Mouse (Mus musculus) layer of hippocampus, adult 11-12 months (tissue): Measurements from ENCODE around the gene Med29.
"Not testable (repeated sequence)": the region's sequence is repeated elsewhere in the genome, so short reads cannot be mapped to it uniquely, and the experiment has no call there.

ENCODE experiments used
- DNase-seq: peaks from one replicate; pipeline ENCODE4 v3.0.0; 2022; ENCODE audit warnings: low spot score

Med29 gene

DNA sequence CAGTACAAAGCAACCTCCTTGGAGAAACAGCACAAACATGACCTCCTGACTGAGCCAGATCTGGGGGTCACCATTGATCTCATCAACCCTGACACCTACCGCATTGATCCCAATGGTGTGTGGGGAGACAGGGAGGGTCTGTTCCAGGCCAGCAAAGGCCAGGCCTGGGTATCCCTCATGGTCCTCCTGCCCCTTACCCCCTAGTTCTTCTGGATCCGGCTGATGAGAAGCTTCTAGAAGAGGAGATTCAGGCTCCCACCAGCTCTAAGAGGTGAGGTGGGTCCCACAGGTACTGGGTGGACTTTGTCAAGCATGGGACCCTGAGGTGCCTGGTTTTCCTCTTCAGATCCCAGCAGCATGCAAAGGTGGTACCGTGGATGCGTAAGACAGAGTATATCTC, 2.9 kb upstream of the Med29 start:
- DNase-seq = no peak

DNA sequence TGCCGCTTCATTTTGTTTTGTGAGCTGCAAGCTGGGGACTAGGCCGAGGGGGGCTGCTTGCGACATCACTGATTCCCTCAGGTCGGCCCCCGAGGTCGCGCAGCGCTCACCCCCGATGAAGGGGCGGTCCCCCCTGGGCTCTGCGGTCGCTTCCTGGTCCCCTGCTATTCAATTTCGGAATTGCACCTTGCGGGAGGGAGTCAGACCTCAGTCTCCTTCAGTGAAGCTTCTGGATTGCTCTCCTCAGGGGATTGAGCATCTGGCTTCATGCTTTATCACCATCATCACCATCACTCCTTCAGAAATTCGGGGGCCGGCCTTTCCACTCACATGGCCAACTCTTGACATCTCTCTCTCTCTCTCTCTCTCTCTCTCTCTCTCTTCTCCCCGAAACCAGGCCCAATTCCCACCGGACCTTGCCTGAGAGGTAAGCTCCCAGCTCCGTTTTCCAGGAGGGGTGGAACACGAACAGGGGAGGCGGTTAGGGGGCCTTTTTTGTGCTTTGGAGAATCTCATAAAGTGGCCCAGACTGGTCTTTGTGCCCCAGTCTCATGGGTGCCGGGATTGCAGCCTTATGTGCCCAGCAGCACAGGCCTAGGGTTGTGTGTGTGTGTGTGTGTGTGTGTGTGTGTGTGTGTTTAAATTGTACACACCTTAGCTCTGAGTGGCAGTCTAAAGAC, 904 bp upstream of the Med29 start:
- DNase-seq = no peak

DNA sequence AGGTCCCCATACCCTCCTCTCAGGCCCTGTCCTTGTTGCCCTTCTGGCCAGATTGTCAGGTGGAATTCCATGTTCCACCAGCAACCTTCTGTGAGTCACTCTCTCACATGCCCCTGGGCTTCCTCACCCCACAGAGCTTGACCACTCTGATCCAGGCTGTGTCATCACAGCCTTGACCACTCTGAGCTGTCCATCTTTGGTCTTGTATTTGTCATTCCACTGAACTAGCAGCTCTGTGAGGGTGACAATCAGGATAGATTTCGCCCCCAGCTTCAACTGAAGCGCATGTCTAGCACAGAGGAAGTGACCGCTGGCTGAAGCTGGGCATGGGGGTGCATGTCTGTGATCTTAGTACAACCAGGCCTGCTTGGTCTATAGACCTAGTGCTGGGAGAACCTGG, 2.2 kb downstream of the Med29 start:
- no peak for DNase-seq

DNA sequence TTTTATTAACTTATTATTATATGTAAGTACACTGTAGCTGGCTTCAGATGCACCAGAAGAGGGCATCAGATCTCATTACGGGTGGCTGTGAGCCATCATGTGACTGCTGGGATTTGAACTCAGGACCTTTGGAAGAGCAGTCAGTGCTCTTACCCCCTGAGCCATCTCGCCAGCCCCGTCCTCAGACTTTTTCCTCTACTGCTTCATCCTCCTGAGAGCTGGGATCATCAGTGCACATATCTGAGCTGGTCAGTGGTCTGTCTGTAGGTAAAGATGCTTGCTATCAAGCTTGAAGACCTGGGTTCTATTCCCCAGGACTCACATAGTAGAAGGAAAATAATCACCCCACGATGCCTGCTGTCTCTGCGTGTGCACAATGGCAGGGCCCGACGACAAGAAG, 5.1 kb downstream of the Med29 start:
- DNase-seq = not testable (repeated sequence)

DNA sequence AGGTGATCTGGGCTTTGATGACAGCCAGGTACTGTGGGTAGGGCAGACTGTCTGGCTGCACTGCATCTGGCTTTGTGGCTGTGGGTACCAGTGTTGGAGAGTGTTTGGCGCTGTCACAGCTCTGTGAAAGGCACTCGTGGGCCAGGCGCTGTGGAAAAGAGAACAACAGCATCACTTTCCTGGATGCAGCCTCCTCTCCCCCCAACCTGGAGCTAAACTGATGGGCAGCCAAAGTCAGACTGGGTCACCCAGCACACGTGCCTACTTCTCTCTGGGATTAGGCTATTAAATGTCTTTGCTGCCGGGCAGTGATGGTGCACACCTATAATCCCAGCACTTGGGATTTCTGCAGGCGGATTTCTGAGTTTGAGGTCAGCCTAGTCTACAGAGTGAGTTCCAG, 5.6 kb downstream of the Med29 start:
- DNase-seq = not testable (repeated sequence)

DNA sequence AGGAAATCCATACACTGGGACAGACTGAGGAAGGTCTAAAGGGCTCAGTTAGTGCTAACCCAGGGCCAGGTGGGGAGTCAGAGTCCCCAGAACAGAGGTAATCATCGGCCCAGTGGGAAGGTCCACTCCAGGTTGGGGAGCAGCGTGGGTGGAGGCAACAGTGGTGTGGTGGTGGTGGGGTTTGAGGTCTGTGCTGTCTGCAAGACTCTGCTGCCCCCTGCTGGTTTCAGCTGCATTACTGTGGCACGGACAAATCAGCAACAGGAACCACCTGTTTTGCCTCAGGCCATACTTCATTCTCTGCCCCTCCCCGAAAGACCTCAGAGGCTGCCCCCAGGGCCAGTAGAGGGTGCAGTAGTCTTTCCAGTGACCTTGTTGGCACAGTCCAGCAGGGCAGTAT, 6.0 kb downstream of the Med29 start:
- DNase-seq = peak; percentile 88

DNA sequence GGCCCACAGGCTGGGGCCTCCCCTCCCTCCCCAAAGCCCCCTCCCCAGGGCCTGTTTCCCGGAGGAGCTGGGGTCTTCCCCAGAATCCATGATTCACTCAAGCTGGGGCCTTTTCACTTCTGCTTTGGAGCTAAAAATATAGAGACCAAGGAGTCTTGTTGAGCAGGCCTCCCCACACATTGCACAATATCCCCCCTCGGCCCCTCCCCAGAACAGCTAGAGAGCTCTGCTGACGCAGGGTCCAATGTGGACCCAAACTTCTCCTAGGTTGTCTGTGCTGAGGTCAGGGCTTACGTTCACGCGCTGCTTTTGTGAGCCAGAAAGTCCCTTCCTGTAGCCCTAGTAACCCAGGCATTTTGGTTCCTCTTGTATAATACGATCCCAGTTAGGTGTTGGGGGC, 6.5 kb downstream of the Med29 start:
- DNase-seq = no peak

DNA sequence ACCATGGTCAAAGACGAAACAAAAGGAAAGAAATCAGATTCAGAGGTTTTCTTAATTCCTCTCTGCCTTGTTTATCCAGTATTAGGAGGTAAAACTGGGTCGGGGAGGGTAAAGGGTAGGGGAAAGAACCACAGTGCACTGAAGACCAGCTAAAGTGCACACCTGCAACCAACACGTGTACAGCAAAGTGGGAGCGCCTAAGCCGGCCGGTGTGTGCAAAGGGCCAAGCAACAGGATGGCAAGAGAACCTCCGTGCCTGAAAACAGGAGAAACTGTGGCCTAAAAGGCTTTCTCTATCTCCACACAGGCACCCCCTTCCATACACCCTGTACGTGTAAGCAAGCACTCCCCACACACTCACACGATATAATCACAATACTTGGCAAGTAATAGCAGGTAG, 7.3 kb downstream of the Med29 start:
- DNase-seq = no peak

DNA sequence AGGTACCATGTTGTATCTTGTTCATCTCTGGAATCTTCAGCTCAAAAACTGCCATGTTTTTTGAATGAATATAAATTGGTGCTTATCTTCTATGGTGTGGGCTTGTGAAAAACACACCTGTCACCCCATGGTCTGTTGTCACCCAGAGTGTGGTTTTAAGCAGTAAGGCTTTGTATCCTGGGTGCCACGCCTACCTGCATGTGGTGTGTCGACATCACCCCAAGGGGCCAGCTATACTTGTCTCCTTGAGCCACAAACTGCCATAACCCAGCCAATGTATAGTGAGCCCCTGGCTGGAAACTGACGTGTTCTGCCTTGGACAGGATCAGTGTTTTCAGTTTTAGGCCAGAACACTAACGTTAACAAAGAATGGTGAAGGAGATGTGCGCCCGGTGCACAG, 8.3 kb downstream of the Med29 start:
- DNase-seq = no peak

DNA sequence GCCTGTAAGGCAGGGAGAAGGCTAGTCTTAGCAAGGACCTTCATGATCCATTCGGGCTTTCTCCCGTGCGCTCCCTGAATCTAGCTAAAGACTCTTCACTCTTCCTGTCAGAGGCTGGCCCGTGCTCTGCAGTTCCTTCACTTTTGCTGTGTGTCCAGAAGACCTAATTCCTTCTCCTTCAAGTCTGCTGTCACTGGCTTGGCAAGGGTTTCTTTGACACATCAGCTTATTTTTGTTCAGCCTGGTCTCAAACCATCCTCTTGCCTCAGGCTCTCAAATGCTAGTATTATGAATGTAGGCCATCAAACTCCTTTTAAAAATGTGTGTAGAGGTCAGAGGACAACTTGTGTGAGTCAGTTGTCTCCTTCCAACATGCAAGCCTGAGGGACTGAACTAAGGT, 8.9 kb downstream of the Med29 start:
- no peak for DNase-seq

DNA sequence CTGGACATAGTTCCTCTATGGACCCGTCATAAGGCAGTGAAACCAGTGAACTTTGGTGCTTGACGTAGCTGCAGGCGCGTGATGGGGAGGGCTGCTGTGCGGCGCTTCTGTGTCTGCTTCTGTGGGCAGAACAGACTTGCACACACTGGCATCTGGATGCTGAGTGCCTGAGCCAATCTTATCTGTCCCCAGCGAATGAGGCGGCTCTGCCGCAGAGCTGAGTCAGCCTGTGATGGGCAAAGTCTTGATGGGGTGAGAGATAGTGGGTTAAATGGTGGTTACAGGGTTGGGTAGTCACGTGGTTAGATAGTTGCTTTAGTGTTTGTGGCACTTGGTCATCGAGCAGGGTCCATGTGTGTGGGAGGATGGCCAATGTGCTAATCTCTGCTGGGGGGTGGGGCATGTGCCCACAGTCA, 9.5 kb downstream of the Med29 start:
- DNase-seq = peak; percentile 85

DNA sequence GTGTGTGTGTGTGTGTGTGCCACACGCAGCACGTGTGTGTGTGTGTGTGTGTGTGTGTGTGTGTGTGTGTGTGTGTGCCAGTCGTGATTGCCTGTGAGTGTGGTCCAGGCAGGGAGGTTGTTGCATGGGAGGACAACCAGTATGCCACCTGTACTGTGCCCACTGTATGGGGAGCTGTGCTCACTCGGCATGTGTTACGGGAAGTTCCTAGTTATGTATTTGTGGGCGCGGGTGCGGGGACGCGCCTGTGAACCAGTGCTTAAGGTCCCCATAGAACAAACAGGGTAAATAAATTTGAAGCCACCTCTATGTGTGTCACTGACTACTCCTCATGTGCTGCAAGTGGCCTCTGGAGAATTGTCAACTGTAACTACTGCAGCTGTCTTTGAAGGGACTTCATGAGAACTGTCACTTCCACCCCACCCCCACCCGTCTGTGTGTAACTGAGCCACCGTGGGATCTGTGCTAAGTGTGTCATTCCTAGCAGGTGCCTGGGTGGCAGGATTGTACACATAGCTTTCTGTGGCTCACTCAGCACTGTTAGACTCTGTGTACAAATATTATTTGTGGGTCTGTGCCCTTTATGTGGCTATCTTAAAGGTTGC, 10.1 kb downstream of the Med29 start:
- no peak for DNase-seq

DNA sequence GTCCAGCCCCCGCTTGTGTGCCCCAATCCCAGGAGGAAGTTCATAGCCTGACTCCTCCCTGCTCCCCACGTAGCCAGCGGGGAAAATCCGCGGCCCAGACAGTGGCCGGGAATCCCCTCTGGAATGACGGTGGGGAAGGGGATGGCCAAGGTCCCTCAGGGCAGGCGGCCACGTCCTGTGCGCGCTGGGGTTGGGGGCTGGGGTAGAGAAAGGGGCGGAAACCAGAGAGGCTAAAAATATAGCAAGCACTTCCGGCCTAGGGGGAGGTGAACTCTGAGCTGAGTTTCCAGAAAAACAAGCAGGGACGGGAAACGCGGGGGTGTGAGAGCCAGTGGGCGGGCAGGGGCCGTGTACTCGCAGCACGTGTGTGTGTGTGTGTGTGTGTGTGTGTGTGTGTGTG, 10.6 kb downstream of the Med29 start:
- peak; percentile 66 for DNase-seq

DNA sequence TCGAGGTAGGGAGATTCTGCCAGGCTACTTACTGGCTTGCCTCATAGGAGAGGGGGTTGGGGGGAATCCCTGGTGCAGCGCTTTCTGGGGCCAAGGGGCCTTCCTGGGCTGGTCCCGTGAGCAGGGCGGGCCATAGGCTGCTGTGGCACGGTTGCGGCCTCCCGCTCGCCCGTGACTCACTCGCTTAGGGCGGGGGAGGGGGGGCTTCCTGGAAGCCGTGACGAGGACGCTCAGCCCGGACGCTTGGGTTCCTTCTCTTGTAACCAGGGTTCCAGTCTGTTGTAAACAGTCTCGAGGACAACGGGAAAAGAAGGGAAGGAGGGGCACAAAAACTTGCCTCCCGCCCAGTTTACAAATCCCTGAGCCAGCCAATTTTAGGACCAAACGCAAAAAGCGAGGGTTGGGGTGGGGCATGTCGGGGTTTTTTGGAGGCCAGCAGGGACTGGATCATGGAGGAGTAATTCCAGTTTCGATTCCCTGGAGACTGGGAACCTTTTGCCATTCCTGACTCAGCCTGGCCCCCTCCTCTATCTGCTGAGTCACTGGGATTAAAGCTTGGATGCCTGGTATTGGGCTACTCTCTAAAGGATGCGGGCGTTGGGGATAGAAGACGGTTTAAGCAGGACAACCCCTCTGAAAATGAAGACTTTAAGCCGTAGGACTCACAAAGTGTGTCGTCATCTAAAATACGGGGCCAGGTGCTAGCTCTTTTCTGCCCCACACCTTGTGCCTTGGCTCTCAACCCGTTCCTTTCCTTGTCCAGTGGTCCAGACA, 11.3 kb downstream of the Med29 start:
- DNase-seq = no peak

DNA sequence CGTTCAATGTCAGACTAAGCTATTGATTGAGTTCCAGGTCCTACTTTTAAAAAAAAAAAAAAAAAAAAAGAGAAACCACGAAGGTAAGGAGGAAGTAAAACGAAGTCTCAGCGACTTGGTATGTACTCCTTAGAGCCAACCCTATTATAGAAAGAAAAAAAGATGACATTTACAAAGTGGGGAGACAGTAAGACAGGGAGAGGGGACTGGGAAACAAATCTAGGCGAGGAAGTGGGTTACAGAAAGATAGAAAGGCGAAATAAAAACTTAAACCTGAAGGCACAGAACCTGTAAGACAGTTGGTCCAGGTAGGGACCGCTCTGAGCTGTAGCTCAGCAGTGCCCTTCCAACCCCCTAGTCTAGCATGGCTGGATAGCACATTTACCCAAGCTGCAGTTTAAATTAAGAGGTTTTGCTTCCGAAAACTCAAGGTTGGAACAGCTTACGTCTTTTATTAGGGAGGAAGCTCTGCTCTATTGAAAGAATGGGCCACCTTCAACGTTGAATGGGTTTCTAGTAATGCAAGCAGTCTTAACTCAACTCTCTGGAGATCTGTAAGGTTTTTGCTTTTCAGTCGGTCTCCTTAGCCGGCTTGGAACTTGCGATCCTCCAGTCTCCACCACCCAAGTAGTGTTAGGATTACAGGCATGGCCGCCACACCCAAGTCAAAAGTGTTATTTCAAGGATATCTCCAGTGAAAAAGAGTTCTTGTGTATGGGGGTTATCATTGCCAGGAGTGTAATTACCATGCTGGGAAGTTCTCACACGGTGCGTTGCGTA, 12.1 kb downstream of the Med29 start, which contains the start of gene Zfp36:
Zfp36 (minus strand) TSS at position 17 of the 780 bp plus-strand sequence.
- DNase-seq = no peak

DNA sequence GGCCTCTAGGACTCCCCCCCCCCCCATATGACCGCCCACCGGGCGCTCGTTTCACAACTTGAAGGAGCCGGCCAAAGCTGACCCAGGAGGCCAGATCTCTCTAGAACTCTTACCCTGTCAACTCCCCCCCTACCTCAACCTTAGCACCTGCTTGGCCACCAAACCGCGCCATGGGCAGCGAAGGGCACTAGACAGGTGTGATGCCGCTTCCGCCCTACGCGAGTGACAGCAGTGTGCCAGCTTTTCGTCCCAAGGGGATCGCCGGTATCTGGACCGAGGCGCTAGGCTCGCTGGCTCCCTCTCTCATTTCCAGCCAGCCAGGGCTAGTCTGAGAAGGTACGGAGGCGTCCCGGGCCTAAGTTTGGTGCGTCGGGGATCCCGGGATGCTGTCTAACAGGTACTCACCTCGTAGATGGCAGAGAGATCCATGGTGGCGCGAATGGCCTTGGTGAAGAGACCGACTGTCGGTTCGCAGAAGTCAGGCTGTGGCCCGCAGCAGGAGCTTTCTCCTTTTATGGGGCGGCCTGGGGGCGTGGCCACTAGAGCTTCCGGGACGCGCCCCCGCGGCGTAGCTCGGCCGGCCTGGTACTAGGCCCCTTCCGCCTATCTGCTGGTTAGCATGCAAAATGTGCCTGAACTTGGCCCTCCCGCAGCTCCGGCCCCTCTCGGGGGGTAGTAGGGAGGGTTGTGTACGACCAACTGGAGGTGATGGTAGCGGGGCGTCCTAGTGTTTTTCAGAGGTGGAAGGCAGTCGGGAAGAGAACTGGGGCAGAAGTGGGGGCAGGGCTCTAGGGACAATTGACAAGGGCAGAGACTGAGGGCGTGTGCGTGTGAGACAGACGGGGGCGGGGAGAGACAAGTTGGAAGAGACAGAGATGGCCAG, 13.5 kb downstream of the Med29 start:
- DNase-seq = peak; percentile 92

DNA sequence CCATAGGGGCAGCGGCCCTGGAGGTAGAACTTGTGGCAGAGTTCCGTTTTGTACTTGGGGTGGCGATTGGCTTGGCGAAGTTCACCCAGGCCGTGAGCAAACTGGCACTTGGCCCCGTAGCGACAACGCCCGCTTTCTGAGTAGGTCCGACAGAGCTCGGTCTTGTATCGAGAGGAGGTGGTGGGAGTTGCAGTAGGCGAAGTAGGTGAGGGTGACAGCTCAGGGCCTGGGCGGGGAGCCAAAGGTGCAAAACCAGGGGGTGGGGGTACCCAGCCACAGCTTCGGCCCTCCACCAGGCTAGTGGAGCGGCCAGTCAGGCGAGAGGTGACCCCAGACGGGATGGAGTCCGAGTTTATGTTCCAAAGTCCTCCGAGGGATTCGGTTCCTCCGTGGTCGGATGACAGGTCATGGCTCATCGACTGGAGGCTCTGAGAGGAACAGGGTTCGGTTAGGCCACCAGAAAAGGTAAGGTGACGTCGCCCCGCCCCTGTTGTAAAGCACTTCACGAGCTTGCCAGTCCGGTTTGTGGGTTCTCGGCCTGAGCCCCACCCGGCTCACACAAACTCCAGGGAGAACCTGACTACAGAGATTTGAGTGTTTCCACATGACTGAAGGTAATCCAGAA, 14.3 kb downstream of the Med29 start:
- DNase-seq = no peak

DNA sequence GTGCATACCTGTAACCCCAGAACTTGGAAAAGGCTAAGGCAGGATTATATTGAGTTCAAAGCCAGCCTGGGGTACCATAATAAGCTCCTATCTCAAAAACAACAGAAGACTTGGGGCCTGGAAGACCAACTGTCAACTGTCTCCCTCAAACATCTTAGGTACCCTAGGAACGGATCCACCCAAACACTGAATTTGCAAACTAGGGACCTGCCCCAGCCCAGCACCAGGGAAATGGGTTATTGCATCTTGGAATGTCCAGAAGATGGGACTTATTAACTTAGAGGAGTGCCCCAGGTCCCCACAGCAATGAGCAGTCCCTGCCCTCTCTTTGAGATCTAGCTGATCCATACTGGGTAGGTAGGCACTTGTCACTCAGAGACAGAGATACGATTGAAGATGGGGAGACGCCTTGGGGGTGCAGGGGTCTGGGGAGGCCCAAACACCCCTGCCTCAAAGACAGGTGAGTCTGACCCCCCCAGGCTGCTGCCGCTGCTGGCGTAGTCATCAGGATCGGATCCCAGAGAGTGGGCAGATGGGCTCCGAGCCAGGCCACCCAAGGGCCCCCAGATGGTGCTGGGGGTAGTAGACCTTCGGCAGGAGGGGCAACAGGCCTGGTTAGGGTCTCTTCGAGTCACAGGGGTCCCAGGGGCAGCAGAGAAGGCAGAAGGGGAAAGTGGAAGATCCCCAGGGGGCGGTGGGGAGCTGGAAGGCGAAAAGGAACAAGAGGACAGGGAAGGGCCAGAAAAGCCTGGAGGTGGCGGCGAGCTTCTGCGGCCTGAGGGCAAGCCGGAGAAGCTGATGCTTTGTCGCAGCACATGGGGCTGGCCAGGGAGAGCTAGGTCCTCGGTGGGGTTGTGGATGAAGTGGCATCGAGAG, 15.1 kb downstream of the Med29 start:
- no peak for DNase-seq

DNA sequence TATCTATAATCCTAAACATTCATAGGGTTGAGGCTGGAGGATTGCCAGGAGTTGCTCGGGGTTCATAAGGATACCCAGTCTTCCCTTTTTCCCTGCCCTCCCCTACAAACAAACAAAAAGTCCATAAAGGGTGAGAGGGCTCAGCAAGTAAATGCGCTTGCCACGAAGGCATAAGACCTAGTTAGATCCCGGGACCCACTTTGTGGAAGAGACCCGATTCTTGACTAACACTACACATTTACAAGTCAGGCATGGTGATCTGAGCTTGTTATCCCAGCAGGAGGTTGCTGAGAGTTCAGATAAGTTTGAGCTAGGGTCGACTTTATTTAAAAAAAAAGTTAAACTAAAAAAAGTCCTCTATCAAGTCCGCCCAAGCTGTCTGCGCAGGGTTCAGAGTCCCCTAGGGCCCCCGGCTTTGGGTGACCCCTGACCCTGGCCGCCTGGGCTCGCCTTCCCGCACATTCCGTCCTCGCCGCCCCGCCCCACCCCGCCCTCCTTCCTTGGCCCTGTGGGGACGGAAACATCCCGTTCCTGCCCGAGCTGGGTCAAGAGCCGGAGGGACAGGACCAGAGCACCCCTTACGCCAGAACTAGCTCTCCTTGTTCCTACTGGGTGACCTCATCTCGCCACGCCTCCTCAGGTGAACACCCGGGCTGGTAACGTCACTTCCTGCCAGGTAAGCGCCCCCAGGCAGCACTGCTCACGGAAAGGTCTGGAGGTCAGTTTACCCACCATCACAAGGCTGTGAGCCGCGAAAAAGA, 16.3 kb downstream of the Med29 start:
- DNase-seq = no peak
